Mouse (Mus musculus): ENCODE results near the gene Dnaic1.

The Dnaic1 gene

DNA sequence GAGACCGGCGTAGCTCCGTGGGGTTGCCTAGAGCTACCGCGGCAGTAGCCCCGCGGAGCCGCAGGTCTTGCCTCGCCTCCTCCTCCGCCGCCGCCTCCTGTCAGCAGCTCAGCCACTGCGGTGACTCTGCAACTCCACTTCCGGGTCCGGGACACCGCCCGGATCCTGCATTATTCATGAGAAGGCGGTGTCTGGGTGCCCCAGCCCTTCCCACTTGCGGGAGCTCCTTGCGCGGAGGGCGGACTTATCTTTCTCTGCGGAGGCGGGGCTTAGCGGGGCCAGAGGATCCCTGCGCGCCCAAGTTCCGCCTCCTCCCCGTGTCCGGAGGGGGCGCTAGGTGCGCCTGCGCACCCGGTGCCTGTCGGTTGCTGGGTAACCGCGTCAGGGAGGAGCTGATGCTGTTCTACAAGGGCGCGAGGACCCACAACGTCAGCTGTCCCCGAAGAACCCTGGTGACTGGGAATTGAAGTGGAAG lies at the start of gene Dnaic1, which contains the start of gene Fam219a:
TSS of gene Dnaic1 (plus strand) at position 365 of the 475 bp plus-strand sequence.
TSS of gene Fam219a (minus strand) at position 128 of the 475 bp plus-strand sequence.
- DNase-seq = peak; percentile 98

DNA sequence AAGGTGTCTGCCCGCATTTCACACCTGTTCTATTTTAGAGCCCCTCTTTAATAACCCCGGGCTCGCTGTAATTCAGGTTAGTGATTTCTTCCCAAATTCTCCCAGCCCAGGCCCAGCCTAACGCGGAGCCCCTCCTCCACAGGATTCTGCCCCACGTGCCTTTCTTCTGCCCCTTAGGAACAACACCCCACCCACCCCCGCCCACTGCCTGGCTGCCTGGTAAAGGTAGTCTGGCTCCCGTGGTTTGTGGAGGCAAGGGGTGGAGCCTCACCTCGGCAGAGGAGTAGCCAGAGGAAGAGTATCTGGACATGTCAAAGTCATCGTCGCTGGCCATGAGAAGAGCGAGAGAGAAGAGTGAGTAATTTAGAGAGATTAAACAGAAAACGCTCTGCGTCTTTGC lies 48.9 kb upstream of the Dnaic1 start:
- DNase-seq = no peak

GRCm38 (mm10) chr4:41522136-41522535 lies 47.4 kb upstream of the Dnaic1 start:
- no peak for DNase-seq

GRCm38 (mm10) chr4:41522788-41523187 lies 46.8 kb upstream of the Dnaic1 start:
- peak; percentile 49 for DNase-seq

DNA sequence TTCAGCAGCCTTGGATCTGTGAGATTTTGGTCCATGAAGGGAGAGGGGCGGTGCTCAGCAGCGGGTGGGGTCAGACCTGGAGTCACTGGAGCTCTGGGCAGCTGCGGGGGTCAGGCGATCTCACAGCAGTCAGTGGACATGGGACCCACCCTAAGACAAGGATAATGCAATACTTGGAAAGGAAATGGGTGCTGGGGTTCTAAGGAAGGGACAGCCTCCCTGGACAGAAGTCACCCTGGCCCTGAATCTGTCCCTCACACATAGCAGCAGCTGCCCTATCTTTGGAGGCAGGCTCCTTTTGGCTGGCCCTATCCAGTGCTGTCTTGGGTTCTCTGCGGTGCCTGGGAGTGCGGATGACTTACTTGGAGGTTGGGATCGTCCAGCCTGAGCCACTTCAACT lies 45.7 kb upstream of the Dnaic1 start:
- no peak for DNase-seq

GRCm38 (mm10) chr4:41524829-41525228 lies 44.7 kb upstream of the Dnaic1 start:
- no peak for DNase-seq

- DNase-seq = no peak
Observed at GRCm38 (mm10) chr4:41526553-41526952, 43.0 kb upstream of the Dnaic1 start.

GRCm38 (mm10) chr4:41527076-41527475 lies 42.5 kb upstream of the Dnaic1 start:
- DNase-seq = no peak

DNA sequence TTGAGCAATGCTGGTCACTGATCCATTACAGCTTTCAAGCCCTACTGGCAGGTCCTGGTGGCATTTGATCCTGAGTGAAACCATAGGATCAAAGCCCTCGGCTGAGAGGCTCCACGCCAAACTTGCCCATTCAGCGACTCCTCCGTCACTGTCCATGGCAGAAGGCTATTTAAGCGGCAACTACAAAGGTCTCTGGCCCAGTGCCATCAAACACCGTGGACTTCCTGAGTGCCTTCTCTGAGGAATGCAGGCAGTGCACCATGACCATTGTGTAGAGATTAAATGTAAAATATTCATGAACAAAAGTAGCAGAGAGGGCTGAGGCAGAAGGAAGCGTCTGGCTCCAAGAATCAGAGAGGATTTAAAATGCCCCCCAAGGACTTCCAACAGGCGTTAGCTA lies 41.6 kb upstream of the Dnaic1 start:
- no peak for DNase-seq

DNA sequence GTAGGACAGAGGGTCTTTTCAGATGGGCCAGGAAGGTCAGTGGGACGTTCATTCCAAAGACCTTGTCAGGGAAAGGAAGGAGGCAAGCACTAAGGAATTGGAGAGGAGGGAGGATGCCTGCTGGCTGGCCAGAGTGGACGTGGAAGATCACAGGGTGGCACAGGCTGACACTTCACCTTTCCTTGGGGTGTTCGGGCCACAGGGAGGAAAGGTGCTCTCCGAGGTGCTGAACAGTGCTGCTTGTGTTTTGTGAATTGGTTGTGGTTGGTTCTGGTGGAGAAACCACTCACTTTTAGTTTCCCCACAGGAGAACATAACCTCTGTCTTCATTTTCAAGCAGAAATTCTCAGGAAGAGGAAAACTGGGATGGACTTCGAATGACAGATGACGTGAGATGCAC lies 37.2 kb upstream of the Dnaic1 start:
- DNase-seq = peak; percentile 69

GRCm38 (mm10) chr4:41534866-41535265 lies 34.7 kb upstream of the Dnaic1 start:
- DNase-seq = no peak

- DNase-seq = no peak
Observed at GRCm38 (mm10) chr4:41542136-41542535, 27.4 kb upstream of the Dnaic1 start.

- DNase-seq = peak; percentile 36
Observed at GRCm38 (mm10) chr4:41545985-41546384, 23.6 kb upstream of the Dnaic1 start.

DNA sequence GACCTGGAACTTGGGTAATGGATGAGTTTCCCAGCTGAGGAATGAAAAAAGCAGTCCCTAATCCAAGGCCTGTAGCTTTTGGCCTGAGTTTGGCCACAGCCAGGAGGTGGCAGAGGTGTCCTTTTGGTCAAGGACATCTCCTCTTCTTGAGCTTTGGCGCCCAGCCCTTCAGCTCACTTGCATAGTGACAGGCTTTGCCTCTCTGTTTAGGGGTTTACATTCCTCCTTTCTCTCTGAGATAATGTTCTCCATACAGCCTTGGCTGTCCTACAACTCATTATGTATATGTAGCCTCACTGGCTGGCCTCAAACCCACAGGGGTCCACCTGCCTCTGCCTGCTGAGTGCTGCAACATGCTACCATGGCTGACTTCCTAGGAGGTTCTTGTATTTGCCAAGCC lies 22.5 kb upstream of the Dnaic1 start:
- no peak for DNase-seq

- DNase-seq = peak; percentile 83
Observed at GRCm38 (mm10) chr4:41552529-41552928, 17.0 kb upstream of the Dnaic1 start.

DNA sequence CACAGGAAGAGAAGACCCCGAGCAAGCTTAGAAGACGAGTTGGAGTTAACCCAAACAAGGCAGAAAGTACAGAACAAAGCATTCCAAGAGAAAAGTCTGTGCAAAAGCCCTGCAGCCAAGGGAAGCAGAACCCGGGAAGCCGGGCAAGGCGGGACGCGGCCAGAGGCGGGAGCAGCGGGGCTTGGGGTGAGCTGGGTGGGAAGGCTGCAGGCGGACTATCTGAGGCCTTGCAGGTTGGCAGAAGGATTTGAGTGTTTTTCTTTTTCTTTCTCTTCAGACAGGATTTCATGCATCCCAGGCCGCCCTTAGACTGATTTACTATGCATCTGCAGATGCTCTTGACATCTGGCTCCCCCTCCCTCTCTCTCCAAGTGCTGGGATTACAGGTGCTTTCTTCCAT lies 16.5 kb upstream of the Dnaic1 start:
- DNase-seq = no peak

DNA sequence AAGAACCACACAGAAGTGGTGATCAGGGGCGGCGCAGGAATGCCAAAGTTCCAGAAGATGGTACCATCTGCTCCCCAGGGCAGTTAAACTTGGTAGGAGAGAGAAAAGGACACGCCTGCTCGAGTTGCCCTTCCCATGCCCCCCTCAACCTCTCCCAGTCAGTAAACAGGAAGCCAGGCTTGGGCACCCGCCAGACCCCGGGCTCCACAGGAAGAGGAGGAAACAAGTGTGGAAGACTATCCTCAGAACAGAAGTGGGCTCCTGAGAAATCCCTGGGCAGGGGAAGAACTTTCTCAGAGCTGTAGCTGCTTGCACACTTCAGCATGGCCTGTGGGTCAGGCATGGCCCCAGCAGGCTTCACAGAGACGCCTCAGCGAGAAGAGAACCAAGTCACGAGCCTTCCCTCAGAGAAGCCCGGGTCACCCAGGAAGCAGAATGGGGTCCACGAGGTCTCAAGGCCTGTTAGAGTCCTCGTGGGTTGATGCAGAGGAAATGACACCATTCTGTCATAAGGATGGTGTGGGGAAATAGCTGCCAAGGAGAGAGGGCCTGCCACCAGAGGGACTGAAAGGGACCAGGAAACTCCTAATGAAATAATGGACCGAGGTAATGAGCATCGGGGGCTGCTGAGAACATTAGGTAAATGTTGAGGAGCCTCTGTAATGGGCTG lies 14.4 kb upstream of the Dnaic1 start:
- no peak for DNase-seq

GRCm38 (mm10) chr4:41556311-41556953 lies 13.1 kb upstream of the Dnaic1 start:
- DNase-seq = no peak

DNA sequence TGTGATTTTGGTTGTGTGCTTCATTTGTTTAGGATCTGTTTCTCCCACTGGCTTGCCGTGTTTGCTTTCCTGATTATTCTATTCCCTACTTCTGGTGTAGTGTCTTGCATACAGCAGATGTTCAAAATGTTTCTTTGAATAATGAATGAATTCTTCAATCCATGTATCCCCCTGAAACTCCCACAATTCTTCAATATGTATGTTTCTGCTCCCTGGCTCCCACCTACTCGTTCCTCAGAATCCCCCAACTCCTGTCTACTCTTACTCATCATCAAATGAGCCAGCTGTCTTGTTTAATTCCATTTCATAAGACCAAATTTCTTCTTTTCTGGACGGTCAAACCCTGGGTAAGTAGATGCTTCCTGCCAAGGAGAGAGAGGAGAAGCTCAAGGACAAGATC lies 12.5 kb upstream of the Dnaic1 start:
- DNase-seq = no peak

DNA sequence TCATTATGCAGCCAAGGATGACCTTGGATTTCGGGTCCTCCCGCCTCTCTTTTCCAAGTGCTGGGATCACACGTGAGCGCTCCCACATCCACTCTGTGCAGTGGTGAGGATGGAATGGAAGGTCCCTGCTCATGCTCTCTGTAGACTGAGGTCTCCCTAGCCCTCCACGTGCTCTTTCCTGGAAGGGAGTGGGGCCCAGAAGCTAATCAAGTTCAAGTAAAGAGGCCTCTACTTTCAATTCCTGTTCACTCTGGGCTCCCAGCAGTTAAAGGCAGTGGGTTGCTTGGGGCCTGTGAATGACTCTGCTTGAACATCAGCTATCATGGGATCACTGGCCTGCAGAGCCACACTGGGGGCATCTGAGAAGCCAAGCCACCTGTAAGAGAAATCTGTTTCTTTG lies 6.3 kb upstream of the Dnaic1 start:
- DNase-seq = no peak

DNA sequence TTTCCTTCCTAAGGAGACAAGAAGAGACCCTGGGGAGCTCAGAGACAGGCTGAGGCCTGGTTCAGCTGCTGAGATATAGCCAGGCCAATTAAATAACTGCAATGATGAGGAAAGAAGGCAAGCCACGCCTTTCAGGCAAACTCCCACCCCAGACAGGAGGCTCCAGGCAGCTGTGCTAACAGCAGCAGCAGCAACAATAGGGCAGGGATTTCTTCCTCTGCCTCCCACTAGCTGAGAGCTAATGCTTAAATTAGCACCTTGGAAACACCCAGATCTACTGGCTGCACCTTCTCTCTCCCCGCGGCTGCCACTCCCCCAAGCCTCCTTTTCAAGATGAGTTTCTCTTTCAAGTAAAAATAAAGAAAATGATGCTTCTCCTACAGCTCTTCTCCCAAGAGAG lies 3.5 kb upstream of the Dnaic1 start:
- DNase-seq = no peak

DNA sequence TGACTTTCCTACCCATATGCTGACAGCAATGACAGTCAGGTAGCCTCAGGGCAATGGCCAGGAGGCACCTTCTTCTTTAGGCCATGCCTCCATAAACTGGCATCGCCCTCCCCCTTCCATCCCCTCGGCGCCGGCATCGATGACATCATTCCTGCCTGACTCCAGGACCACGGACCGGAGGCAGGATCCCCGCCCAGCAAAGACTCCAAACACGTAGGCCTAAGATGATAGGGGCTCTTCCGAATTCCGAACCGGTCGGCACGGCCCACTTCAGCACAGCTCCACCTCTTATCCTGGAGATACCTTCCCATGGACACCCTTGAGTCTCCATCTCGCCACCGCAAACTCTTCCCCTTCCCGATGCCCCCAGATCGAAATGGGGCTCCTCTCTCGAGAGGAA lies 1.3 kb upstream of the Dnaic1 start:
- DNase-seq = peak; percentile 26

- DNase-seq = peak; percentile 73
Observed at GRCm38 (mm10) chr4:41568682-41569410, 729 bp upstream of the Dnaic1 start.

DNA sequence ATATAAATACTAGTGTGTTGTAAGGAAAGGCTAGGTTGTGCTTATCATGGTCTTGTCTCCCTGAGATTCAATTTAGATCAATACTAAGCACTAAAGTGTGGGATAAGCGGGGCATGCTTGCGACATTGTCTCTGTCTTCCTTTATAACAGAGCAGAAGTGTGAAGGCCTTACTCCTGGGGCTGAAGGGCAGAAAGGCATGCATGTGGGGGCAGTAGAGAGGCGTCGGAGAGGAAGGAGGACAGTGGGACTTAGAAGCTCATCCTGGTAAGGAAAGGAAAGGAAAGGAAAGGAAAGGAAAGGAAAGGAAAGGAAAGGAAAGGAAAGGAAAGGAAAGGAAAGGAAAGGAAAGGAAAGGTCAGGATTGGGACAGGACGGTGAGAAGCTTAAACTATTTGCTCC lies 1.9 kb downstream of the Dnaic1 start:
- DNase-seq = peak; percentile 26

All from thymus, postnatal 4 days (tissue).